In genomic region chr4:95105926-95106622, GRCm38 (mm10) we compare ENCODE assay signal across 8 mouse cellular contexts. TPM values are rescaled to one million over a fixed set of nuclear protein-coding genes. Genes with fewer than 3 reads are reported as not detected.
A peak's percentile ranks its signal among the peaks of the same experiment; 100 is the strongest.
DNase-seq lines count a peak whose midpoint lies in the region; ATAC-seq and TF ChIP-seq lines count a peak whose summit lies in the region.

No protein-coding gene starts in this region.

- no peaks in the 10 kb centered on the region for H3K9me3 ChIP-seq in lung, embryonic 15.5 days
- H3K9me3 ChIP-seq in forebrain, postnatal 0 days (ENCODE audit: low read length) = no peaks in the 10 kb centered on the region
- no peaks in the 10 kb centered on the region for H3K9me3 ChIP-seq in hindbrain, postnatal 0 days (ENCODE audit: low read length)
- no peaks in the 10 kb centered on the region for H3K9me3 ChIP-seq in liver, embryonic 16.5 days (replicated peaks; ENCODE audit: control insufficient read depth, low read length)

- TF ChIP-seq POLR2A in lung, adult 2 months (IDR thresholded peaks at IDR 0.05; ENCODE audit: borderline replicate concordance, extremely low read depth, low read depth, low read length) = no peak

- H3K27ac ChIP-seq in lung, embryonic 15.5 days = peak overlapping the region; percentile 68
- H3K27ac ChIP-seq in forebrain, postnatal 0 days (ENCODE audit: low read depth, low read length) = no peak overlapping the region
- H3K27ac ChIP-seq in hindbrain, postnatal 0 days = no peak overlapping the region
- H3K27ac ChIP-seq in liver, embryonic 16.5 days (ENCODE audit: low read length) = 0 out of 2 replicates have a peak overlapping the region, but pooled peaks have one; percentile 8

- no peak overlapping the region for H3K9ac ChIP-seq in lung, embryonic 15.5 days
- peak overlapping the region; percentile 14 for H3K9ac ChIP-seq in forebrain, postnatal 0 days
- no peak overlapping the region for H3K9ac ChIP-seq in hindbrain, postnatal 0 days (replicated peaks; ENCODE audit: low read length)
- no peak overlapping the region for H3K9ac ChIP-seq in liver, embryonic 16.5 days (ENCODE audit: low read depth, low read length)

- no peak for DNase-seq in lung, adult 2 months
- peak; percentile 54 for DNase-seq in adipocyte (ENCODE audit: low spot score)
- DNase-seq in forebrain, postnatal 0 days = peak; percentile 32
- peak; percentile 36 for DNase-seq in hindbrain, postnatal 0 days (ENCODE audit: low spot score)
- peak; percentile 50 for DNase-seq in skeletal muscle tissue, adult 2 months (ENCODE audit: low read depth, low spot score)
- no peak for DNase-seq in cerebellum, adult 8-10 months

- peaks cover 24% of the 10 kb centered on the region for H3K4me1 ChIP-seq in lung, embryonic 15.5 days
- H3K4me1 ChIP-seq in lung, adult 2 months (ENCODE audit: control insufficient read depth, insufficient read depth, low read length) = peaks cover 9% of the 10 kb centered on the region; the same call in 1 of the 2 replicates
- no peaks in the 10 kb centered on the region for H3K4me1 ChIP-seq in forebrain, postnatal 0 days (ENCODE audit: insufficient read depth)
- H3K4me1 ChIP-seq in hindbrain, postnatal 0 days (ENCODE audit: insufficient read depth, low read length) = no peaks in the 10 kb centered on the region; the same call in 1 of the 2 replicates
- H3K4me1 ChIP-seq in liver, embryonic 16.5 days (ENCODE audit: control insufficient read depth, low read depth, low read length) = no peaks in the 10 kb centered on the region

- no peak overlapping the region for H3K4me3 ChIP-seq in lung, embryonic 15.5 days
- H3K4me3 ChIP-seq in lung, adult 2 months (replicated peaks; ENCODE audit: extremely low read depth, low read depth, low read length) = no peak overlapping the region
- peak overlapping the region; percentile 7 for H3K4me3 ChIP-seq in forebrain, postnatal 0 days (ENCODE audit: low read depth, low read length)
- H3K4me3 ChIP-seq in hindbrain, postnatal 0 days (ENCODE audit: low read length) = no peak overlapping the region
- no peak overlapping the region for H3K4me3 ChIP-seq in liver, embryonic 16.5 days (ENCODE audit: low read depth, low read length)

- H3K27me3 ChIP-seq in lung, embryonic 15.5 days = no peaks in the 10 kb centered on the region
- H3K27me3 ChIP-seq in forebrain, postnatal 0 days (ENCODE audit: insufficient read depth, low read length) = no peaks in the 10 kb centered on the region
- no peaks in the 10 kb centered on the region for H3K27me3 ChIP-seq in hindbrain, postnatal 0 days (ENCODE audit: insufficient read depth, low read length)
- H3K27me3 ChIP-seq in liver, embryonic 16.5 days (ENCODE audit: control insufficient read depth, insufficient read depth, low read depth, low read length) = no peaks in the 10 kb centered on the region

- TF ChIP-seq CTCF in lung, adult 2 months (IDR thresholded peaks at IDR 0.05; ENCODE audit: insufficient read depth, low read length) = no peak
- TF ChIP-seq CTCF in forebrain, postnatal 0 days (IDR thresholded peaks at IDR 0.05; ENCODE audit: low read depth) = no peak
- no peak for TF ChIP-seq CTCF in hindbrain, postnatal 0 days (IDR thresholded peaks at IDR 0.05; ENCODE audit: low read depth)

- WGBS in lung, embryonic 15.5 days = 24% methylated on average over 16 of the region's 16 CpGs
- WGBS in lung, adult 2 months = 33% methylated on average over 16 of the region's 16 CpGs
- WGBS in forebrain, postnatal 0 days = 21% methylated on average over 16 of the region's 16 CpGs
- WGBS in hindbrain, postnatal 0 days = 25% methylated on average over 16 of the region's 16 CpGs
- WGBS in liver, embryonic 16.5 days (ENCODE audit: insufficient replicate concordance) = 13% methylated on average over 16 of the region's 16 CpGs

- peak overlapping the region; percentile 34 for H3K4me2 ChIP-seq in lung, embryonic 15.5 days
- H3K4me2 ChIP-seq in forebrain, postnatal 0 days (ENCODE audit: low read depth) = peak overlapping the region; percentile 45
- peak overlapping the region; percentile 30 for H3K4me2 ChIP-seq in hindbrain, postnatal 0 days (ENCODE audit: low read depth, low read length)
- peak overlapping the region; percentile 19 for H3K4me2 ChIP-seq in liver, embryonic 16.5 days (ENCODE audit: low read depth, low read length)

- peak; percentile 53; the same call in 1 of the 2 replicates for ATAC-seq in lung, embryonic 15.5 days (ENCODE audit: borderline replicate concordance, extremely low read depth, low FRiP score, low TSS enrichment)
- ATAC-seq in forebrain, postnatal 0 days = peak; percentile 61
- peak; percentile 66; the same call in 1 of the 2 replicates for ATAC-seq in hindbrain, postnatal 0 days
- ATAC-seq in liver, embryonic 16.5 days (ENCODE audit: low read depth) = peak; percentile 58

- no peaks in the 10 kb centered on the region for H3K36me3 ChIP-seq in lung, embryonic 15.5 days
- no peaks in the 10 kb centered on the region for H3K36me3 ChIP-seq in forebrain, postnatal 0 days (ENCODE audit: insufficient read depth)
- no peaks in the 10 kb centered on the region for H3K36me3 ChIP-seq in hindbrain, postnatal 0 days (ENCODE audit: insufficient read depth, low read length)
- H3K36me3 ChIP-seq in liver, embryonic 16.5 days (ENCODE audit: control insufficient read depth, insufficient read depth) = no peaks in the 10 kb centered on the region

RNA-seq across cellular contexts. Expression of gene Jun, which starts 54.1 kb away (rescaled TPM):
- 123 and 124 TPM in 2 replicates for polyA plus RNA-seq in lung, embryonic 15.5 days (2015; fragmentation: Nextera tagmentation; extraction: Ambion mirVana)
- 176 and 282 TPM in 2 replicates for polyA plus RNA-seq in lung, adult 2 months (2012; rRNA removed)
- 39.3 and 42.9 TPM in 2 replicates for total RNA-seq in forebrain, postnatal 0 days (2014; rRNA removed)
- 47.0 and 50.1 TPM in 2 replicates for polyA plus RNA-seq in forebrain, postnatal 0 days (2015; fragmentation: Nextera tagmentation; extraction: Ambion mirVana)
- 74.4 and 86.4 TPM in 2 replicates for total RNA-seq in hindbrain, postnatal 0 days (2014; rRNA removed)
- polyA plus RNA-seq in hindbrain, postnatal 0 days (2015; fragmentation: Nextera tagmentation; extraction: Ambion mirVana) = 57.5 and 59.9 TPM in 2 replicates
- polyA plus RNA-seq in liver, embryonic 16.5 days (2015; fragmentation: Nextera tagmentation; extraction: Ambion mirVana) = 4.5 and 5.5 TPM in 2 replicates

Comparison
In these comparisons a context has a peak if more than half of its experiments do, and no peak if none do; other contexts are left out.
1. H3K27ac ChIP-seq: peak in lung, embryonic 15.5 days (single experiment) and liver, embryonic 16.5 days (single experiment); none in forebrain, postnatal 0 days (single experiment) and hindbrain, postnatal 0 days (single experiment).
2. DNase-seq: peak in adipocyte (single experiment), forebrain, postnatal 0 days (single experiment), hindbrain, postnatal 0 days (single experiment) and skeletal muscle tissue, adult 2 months (single experiment); none in lung, adult 2 months (single experiment) and cerebellum, adult 8-10 months (single experiment).
3. Peak in every context shown above with its lines, with median percentiles within 50 percentile points of each other: ATAC-seq and H3K4me2 ChIP-seq.